Mouse (Mus musculus): ENCODE results near the gene Shisa4. TPM values are rescaled to one million over a fixed set of nuclear protein-coding genes. Genes with fewer than 3 reads are reported as not detected.

The Shisa4 gene
- total RNA-seq, 4 experiments from 2014 or later: 128 to 167 (median 156) TPM

DNA sequence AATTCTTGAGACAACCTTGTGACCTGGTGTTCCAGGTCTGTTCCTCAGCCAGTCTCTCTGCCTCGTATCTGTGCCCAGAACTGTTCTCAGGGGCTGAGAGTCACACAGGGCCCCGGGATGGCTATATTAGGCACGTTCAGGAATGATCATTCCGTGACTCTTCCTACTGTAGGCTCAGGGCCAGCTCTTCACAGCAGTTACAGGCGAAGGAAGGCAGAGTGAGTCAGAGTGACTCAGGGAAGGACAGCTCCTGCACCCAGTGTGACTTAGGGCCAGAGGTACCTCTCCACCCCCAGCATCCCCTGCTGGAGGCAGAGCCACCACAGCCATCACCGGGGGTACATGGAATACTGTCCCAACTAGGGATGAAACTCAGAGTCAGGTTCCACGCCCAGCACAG, 8.0 kb downstream of the Shisa4 start:
- DNase-seq (ENCODE audit: low spot score in 2 of 2): no peak

DNA sequence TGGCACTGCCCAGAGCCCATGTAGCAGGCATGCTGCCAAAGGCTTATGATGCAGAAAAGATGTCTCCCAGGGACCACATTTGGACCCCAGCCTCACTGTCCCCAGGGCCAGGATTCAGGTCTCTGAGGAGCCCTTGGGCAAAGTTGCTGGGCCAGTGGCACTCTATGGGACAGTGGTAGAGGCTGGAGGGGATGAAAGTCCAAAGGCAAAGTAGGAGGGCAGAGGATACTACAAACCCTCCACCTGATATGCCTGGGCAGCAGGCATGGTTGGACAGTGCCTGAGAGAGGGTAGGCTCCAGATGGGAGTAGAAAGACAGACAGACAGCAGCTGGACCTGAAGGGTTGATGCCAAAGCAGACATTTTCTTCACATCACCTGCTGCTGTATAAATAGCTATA, 8.7 kb downstream of the Shisa4 start:
- no peak for DNase-seq (ENCODE audit: low spot score in 2 of 2)

DNA sequence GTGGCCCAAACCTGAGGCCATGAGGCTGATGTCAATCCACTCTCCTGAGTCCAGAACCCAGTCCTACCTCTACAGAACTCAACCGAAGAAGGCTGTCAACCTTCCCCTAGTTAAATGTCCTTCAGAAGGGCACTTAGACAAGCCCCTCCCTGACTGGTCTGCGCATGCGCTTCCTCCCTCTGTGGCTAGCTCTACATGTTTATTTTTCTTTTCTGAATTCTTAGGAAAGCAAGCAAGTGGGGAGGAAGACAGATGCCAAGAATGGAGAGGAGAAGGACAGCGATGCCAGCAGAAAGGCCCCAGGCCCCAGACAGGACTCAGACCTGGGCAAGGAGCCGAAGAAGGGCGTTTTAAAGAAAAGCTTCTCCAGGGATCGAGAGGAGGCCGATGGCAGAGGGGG, 11.6 kb downstream of the Shisa4 start:
- DNase-seq (ENCODE audit: low spot score in 2 of 2): no peak

DNA sequence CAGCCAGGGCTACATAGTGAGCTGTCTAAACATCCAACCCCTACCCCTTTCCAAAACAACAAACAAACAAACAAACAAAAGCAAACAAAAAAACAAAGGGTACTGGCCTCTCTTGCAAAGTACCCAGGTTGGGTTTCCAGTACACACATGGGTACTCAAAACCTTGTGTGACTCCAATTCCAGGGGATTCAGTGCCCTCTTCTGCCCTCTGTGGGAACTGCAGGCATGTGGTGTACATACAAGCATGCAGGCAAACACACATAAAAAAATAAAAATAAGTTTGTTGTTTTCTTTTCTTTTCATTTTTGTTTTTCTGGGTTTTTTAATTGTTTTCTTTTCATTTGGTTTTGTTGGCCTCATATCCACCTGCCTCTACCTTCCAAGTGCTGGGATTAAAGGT, 12.9 kb downstream of the Shisa4 start:
- no peak for DNase-seq (ENCODE audit: low spot score in 2 of 2)

DNA sequence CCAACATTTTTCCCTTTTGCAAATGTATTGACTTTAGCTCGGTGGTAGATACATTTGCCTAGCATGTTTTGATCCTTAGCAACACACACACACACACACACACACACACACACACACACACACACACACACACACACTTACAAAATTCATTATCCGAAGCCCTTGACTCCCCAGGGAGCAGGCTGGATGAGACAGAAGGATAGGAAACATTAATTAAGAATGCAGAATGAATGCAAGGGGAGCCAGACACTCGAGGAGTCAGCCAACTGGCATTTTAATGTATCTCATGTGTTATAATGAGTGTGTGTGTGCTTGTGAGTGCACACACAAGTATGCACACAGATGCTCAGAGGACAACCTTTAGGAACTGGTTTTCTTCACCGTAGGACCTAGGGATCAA, 13.5 kb downstream of the Shisa4 start:
- DNase-seq (ENCODE audit: low spot score in 2 of 2): no peak

DNA sequence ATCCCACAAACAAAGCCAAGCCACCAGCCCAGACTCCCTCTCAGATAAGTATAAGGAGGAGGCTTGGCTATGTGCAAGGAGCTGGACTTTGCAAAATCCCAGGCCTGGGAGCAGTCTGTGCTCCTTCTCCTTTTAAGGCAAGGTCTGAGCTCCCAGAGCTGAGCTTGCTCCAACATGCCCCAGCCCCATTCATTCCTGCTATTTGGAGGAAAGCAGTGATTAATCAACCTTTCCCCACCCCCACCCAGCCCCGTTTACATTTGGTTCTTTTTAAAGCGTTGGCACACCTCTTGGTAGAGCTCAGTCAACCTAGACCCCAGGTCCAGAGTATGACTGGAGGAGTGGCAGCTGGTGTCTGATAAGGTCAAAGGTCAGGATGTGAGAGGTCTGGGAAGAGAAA, 16.0 kb downstream of the Shisa4 start:
- DNase-seq (ENCODE audit: low spot score in 2 of 2): no peak

DNA sequence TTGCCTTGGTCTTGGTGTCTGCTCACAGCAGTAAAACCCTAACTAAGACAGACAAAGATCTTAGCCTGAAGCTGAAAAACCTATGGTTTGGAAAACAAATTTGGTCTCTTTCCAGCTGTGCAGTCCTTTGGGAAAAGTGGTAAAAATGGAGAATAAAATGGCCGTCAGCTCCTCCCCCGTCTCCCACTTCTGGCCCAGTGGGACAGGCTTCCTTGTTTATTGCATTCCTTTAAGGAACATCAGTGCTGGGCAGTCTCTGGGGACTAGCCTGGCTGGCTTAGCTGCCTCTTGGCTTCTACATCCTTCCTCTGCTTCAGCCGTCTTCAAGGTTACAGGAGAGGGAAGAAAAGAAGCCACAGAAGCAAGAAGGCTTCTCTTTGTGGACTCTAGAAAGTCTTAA, 23.1 kb downstream of the Shisa4 start:
- peak; percentile 51 to 61 for DNase-seq (ENCODE audit: low spot score in 2 of 2)

DNA sequence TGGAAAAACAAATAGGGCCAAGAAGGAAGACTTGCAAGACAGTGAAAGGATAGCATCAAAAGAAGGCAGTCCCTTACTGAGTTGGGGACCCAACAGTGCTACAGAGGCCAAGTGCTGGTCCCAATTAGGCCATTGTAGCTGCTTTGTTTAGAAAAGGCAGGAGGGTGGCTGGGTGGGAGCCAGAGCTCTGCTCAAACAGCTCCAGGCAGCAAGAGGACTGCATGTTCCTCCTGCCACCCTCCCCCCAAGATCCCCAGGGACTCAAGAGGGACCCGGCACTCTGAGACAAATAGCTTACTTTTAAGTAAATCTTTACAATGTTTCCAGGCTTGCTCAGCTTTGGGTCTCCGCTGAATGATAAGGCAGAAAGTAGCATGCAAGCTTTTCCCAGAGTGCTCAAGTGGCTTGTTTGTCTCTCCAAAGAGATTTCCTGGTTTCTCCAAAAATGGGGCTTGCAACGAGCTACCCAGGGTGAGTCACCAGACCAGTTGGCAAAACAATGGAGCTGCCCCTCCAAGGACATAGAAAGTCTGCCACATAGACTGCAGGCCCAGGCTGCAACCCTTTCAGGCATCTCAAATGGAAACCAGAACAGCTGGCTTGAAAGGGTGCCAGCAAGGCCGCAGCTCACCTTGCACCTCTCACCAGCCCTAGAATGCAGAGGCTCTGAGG, 27.4 kb downstream of the Shisa4 start:
- DNase-seq (ENCODE audit: low spot score in 2 of 2): no peak

DNA sequence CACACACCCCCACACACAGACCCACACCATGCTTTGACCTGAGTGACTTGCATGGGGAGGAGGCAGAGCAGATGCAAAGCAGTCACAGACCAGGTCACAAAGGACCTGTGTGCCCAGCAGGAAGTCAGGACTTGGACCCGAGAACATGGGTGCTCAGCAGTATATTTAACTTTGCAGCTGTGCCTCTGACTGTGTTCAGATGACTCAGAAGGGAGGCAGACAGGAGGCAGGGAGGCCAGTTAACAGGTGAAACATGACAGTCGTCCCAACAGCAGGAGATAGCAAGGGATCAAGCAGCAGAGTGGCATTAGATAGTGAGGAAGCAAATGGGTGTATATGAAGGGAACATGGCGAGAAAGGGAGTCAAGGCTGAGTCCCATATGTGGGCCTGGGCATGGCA, 28.1 kb downstream of the Shisa4 start:
- no peak for DNase-seq (ENCODE audit: low spot score in 2 of 2)

DNA sequence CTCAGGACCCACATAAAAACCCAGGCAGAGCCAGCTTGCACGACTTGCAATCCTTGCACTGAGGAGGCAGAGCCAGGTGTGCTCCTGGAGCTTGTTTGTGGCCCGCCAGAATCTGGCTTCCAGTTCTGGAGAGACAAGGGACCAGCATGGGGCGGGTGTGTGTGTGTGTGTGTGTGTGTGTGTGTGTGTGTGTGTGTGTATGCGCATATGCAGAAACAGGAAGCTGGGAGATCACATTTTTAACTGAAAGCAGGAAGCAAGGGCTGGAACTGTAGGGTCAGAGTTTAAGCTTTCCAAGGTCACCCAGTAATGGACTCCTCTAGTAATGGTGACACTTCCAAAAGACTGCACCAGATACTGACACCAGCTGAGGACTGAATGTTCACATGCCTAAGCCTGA, 31.0 kb downstream of the Shisa4 start:
- no peak for DNase-seq (ENCODE audit: low spot score in 2 of 2)

DNA sequence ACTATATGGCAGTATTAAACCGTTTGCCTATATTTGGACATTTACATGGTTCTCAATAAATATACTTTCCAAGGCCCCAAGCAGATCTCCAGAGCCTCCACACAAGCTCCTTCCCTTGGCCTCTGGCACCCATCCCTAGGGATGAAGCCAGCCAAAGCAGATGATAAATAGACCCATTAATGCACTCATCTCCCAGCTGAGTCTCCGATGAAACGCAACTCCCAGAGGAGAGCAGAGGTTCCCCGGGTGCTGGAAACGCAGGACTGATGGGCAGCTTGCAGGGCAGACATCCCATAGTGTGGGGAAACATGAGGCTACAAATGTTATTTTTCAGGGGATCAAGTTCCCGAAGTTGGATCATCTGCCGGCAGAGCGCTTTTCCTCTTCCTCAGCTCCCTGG, 33.1 kb downstream of the Shisa4 start:
- peak in 1 of 2 experiments; percentile 51 for DNase-seq (ENCODE audit: low spot score in 2 of 2)

DNA sequence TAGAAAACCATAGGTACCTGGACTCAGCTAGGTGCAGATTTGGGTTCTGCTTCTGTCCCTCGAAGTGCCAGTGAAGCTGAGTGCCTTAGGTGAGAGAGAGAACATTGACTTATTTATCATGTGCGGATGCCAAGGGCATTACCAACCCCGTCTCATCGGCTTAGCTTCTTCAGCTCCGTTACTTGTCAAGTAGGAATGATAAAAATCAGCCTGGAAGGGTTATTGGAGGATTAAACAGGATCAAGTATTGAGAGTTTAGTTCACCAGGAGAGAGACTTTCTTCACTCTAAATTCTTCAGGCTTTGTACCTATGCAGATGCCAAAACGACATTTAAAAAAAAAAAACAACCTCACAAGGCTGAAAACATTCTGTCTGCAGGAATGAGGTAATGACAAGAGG, 44.5 kb downstream of the Shisa4 start:
- no peak for DNase-seq (ENCODE audit: low spot score in 2 of 2)

DNA sequence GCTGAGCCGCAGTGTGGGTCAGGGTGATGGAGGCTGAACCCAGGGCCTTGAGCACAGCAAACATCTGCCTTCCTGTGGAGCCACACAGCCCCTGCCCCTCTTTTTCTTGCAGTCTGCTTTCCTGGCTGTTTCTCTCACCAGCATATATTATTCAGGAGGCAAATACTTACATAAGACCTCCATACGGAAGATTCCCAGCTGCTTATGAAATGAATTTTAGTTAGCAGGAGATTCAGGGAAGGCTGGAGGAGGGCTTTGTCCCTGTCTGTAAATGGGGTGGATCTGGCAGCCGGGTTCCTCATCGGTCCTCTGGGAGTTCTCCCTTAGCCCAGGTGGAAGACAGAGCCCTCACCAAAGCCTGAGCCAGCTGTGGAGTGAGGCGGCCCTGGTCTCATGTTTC, 46.7 kb downstream of the Shisa4 start:
- no peak for DNase-seq (ENCODE audit: low spot score in 2 of 2)

DNA sequence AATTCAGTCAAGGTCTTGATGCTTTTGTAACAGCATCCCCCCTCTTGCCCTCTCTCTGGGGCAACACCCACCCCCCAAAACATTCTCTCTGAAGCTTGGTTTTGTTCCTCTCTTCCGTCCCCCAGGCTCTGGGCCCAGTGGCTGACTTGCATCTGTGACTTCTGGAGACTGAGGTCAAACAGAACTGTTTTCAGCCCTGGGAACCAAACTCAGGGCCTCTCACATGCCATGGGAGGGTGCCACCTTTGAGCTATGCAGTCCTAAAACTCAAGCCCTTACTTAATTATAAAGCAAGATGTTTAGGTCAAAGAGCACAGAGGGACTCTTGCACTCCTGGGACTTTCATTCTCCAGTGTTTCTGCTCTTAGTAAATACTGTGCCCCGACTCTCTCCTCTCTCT, 49.1 kb downstream of the Shisa4 start:
- no peak for DNase-seq (ENCODE audit: low spot score in 2 of 2)

DNA sequence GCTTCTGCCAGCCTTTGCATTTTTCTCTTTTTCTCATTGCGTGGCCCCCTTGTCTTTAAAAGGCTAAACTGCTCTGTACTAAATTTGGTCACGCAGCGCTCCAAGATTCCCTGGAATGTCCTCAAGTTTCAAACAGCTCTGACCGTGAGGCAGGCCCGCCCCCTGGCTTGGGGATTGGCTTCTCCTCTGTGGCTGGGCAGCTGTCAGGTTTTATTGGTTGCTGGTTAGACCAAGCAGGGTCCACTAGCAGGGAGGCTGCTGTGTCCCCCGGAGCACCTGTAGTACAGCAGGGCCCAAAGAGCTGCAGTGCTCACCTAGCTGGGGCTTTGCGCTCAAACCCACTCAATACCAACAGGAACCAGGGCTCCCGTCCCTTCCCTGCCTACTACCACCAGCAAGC, 50.5 kb downstream of the Shisa4 start, which contains the start of gene Lmod1:
Gene Lmod1 (plus strand): TSS at position 237 of the 400 bp plus-strand sequence.
- DNase-seq (ENCODE audit: low spot score in 2 of 2): peak; percentile 48 to 65

DNA sequence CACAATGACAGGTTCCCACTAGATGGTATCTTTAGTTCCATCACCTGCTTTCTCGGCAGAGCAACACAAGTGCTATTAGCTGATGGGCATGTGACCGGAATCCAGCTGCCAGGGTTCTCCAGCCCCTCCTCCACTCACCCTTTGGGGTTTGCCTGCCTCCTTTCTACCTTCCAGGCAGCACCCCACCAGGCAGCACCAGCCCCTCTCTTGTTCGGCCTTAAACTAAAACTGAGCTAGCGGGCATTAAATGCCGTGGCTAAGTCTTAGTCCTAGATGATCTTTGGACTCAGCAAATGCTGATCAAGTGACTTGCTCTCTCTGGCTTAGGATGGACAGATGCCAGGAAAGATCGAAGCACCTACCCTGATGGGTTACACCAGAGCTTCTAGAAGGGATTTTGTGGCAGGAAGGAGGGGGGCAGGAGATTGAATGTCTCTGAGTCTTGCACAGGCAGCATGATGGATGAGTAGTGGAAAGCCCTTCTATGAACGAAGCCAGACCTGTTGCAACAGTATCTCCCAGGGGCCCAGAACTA, 51.6 kb downstream of the Shisa4 start:
- peak in 1 of 2 experiments; percentile 26 for DNase-seq (ENCODE audit: low spot score in 2 of 2)

Other genes with a start within 250 kb of the Shisa4 start
- under 1 TPM; 0.12 to 0.22 (median 0.15) TPM for gene Ptpn7, start 242.5 kb downstream of the Shisa4 start, total RNA-seq (2022)
- gene Arl8a, start 228.4 kb downstream of the Shisa4 start, total RNA-seq (2022): 10 to 100 TPM; 16.6 to 19.3 (median 18.0) TPM
- gene Gpr37l1, start 207.6 kb downstream of the Shisa4 start, total RNA-seq (2022): under 1 TPM; 0.15 to 0.36 (median 0.27) TPM
- gene Elf3, start 116.7 kb downstream of the Shisa4 start, total RNA-seq (2022): 1 to 10 TPM in 1 of 4 experiments, under 1 TPM in 3; 0.20 to 1.2 (median 0.58) TPM
- gene Rnpep, start 91.2 kb downstream of the Shisa4 start, total RNA-seq (2022): 10 to 100 TPM; 12.6 to 15.4 (median 13.5) TPM
- 100 to 1,000 TPM; 246 to 345 (median 298) TPM for gene Timm17a, start 61.5 kb downstream of the Shisa4 start, total RNA-seq (2022)
- gene Lmod1, start 50.4 kb downstream of the Shisa4 start, total RNA-seq (2022): 1 to 10 TPM; 2.9 to 4.8 (median 3.5) TPM
- 10 to 100 TPM; 18.0 to 32.4 (median 26.0) TPM for gene Ipo9, start 55.3 kb upstream of the Shisa4 start, total RNA-seq (2022)
- gene Nav1, start 232.1 kb upstream of the Shisa4 start, total RNA-seq (2022): 1 to 10 TPM; 4.3 to 8.4 (median 6.8) TPM